Mouse (Mus musculus) midbrain, embryonic 14.5 days (tissue): ENCODE results near the gene Gm36864. TPM values are rescaled to one million over a fixed set of nuclear protein-coding genes. Genes with fewer than 3 reads are reported as not detected.
A peak's percentile ranks its signal among the peaks of the same experiment; 100 is the strongest.
"Not testable (repeated sequence)": the region's sequence is repeated elsewhere in the genome, so short reads cannot be mapped to it uniquely, and the experiment has no call there.

Source experiments
- ATAC-seq: fragments of 200-750 bp; cut with Nextera tagmentation; 2 replicates; pipeline ENCODE4 v1.8.0; 2017; ENCODE audit warnings: moderate number of reproducible peaks, moderate library complexity; ENCODE audit not compliant: low FRiP score, low TSS enrichment
- DNase-seq: peaks from one replicate; pipeline ENCODE4 v3.0.0-alpha.2; 2015
- H3K27ac ChIP-seq: fragments of 300-500 bp; sonication (generic); replicated peaks from 2 replicates; pipeline ENCODE4 v1.5.1; 2014; ENCODE audit warnings: mild to moderate bottlenecking, low read depth, low read length, moderate library complexity
- H3K27me3 ChIP-seq: fragments of 300-500 bp; sonication (generic); 2 replicates; pipeline ENCODE4 v1.6.1; 2014; ENCODE audit warnings: low read length, control low read depth, mixed read lengths; ENCODE audit not compliant: control insufficient read depth, insufficient read depth
- H3K36me3 ChIP-seq: fragments of 300-500 bp; sonication (generic); 2 replicates; pipeline ENCODE4 v1.6.1; 2014; ENCODE audit warnings: low read length, control low read depth; ENCODE audit not compliant: control insufficient read depth, insufficient read depth
- H3K4me1 ChIP-seq: fragments of 300-500 bp; sonication (generic); 2 replicates; pipeline ENCODE4 v1.6.1; 2014; ENCODE audit warnings: mild to moderate bottlenecking, antibody characterized with exemption, low read length, control low read depth; ENCODE audit not compliant: control insufficient read depth, insufficient read depth
- H3K4me2 ChIP-seq: fragments of 300-500 bp; sonication (generic); 2 replicates; pipeline ENCODE4 v1.6.1; 2014; ENCODE audit warnings: mild to moderate bottlenecking, low read length, moderate library complexity
- H3K4me3 ChIP-seq: fragments of 300-500 bp; sonication (generic); replicated peaks from 2 replicates; pipeline ENCODE4 v1.5.1; 2014; ENCODE audit warnings: low read depth, low read length
- H3K9ac ChIP-seq: fragments of 300-500 bp; sonication (generic); replicated peaks from 2 replicates; pipeline ENCODE4 v1.6.1; 2014; ENCODE audit warnings: mild to moderate bottlenecking, low read length, moderate library complexity
- H3K9me3 ChIP-seq: fragments of 300-500 bp; sonication (generic); 2 replicates; pipeline ENCODE4 v1.6.1; 2016; ENCODE audit warnings: low read length, control low read depth, mixed read lengths; ENCODE audit not compliant: control insufficient read depth
- WGBS: fragments of 180-500 bp; shearing (Covaris S2); extraction: QIAGEN DNeasy Blood & Tissue Kit; methylation state at CpG from one replicate; pipeline ENCODE4 v1.1.7; 2014; 5-methylcytosine and 5-hydroxymethylcytosine counted together
- polyA plus RNA-seq: library from polyadenylated mRNA; unstranded; fragments of >200 nt; fragmentation: Nextera tagmentation; extraction: Ambion mirVana; gene quantifications from 2 replicates; pipeline ENCODE4 v1.2.1, GENCODE M21; 2014

Gm36864 gene
- polyA plus RNA-seq, 1 experiment from 2014 or later = not detected

DNA sequence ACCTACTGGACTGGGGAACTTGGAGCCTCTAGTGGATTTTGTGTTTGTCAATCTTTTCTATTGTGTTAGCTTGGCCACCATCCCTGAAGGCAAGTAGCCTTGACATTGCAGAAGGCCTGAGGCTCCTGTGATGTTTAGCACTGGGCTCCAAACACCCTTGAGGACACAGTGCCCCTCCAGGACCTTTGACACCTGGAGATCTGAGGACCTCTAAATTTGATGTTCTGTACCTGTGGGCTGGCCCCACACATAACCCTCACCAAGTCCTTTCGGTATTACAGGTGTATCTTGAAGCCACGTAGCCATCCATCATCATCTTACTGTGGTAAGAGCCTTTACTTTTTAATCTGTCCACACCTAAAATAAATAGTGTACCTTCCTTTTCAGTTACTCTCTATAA is 12.0 kb downstream of the Gm36864 start:
- DNase-seq = no peak
- 93% methylated on average over 2 of the region's 2 CpGs for WGBS

DNA sequence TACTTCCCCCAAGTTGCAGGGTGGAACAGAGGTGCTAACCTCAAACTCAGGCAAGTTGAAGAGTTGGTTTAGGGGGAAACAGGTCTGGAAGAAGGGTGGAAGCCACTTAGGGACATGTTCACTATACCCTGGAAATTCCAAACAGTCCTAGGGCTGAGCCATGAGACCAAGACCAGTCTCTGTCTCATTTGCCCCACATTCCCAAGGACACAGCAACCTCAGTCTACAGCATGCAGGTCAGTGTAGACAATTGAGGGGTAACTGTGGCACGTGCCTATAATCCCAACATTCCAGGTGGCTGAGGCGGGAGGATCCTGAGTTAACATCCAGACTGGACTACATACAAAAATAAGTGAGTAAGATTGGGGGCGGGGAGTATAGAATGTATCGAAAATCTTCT is 13.3 kb downstream of the Gm36864 start:
- H3K36me3 ChIP-seq = peaks cover 52% of the 10 kb centered on the region
- H3K9ac ChIP-seq = no peak overlapping the region
- no peak overlapping the region for H3K4me2 ChIP-seq
- peaks cover 13% of the 10 kb centered on the region for H3K4me1 ChIP-seq
- 91% methylated on average over 4 of the region's 4 CpGs for WGBS
- ATAC-seq (no peak), DNase-seq (no peak)
- no peak overlapping the region for H3K4me3 ChIP-seq
- no peaks in the 10 kb centered on the region for H3K9me3 ChIP-seq
- no peak overlapping the region for H3K27ac ChIP-seq
- H3K27me3 ChIP-seq = no peaks in the 10 kb centered on the region

More for the DNA sequence above, 12.0 kb downstream of the Gm36864 start:
- Histone ChIP-seq H3K9me3 (no peaks in the 10 kb centered on the region), H3K27ac (no peak overlapping the region), H3K4me3 (peak overlapping the region; percentile 91), H3K4me2 (peak overlapping the region; percentile 79), H3K36me3 (peaks cover 41% of the 10 kb centered on the region), H3K9ac (peak overlapping the region; percentile 94; the same call in 1 of the 2 replicates), H3K27me3 (no peaks in the 10 kb centered on the region), H3K4me1 (peaks cover 13% of the 10 kb centered on the region)
- ATAC-seq = no peak

DNA sequence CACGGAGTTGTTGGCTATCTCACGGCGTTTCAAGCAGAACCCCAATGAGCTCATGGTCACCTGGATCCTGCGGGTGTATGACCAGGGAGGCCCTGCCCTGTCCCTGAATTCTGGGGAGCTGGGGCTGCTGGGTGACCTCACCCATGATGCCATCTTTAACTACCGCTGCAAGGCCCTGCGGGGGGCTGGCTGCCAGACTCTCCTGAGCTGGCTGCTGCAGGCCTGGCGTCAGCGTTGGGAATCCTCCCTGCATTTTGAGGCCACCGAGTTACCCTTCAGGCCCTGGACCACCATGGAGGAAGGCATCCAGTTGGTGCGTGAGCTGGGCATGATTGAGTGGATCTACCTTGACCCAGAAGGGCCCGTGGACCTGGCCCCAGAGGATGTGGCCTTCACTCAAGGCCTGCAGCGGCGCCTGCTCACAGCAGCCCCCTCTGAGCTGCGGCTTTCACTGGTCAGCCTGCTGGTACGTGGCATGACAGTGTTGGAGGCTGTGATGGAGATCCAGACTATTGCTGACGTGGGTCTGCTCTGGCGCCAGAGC is 14.8 kb downstream of the Gm36864 start:
- H3K27me3 ChIP-seq, H3K9ac ChIP-seq, H3K4me3 ChIP-seq, H3K4me1 ChIP-seq, ATAC-seq, H3K4me2 ChIP-seq, H3K9me3 ChIP-seq, H3K27ac ChIP-seq, DNase-seq: not testable (repeated sequence)
- peaks cover 52% of the 10 kb centered on the region for H3K36me3 ChIP-seq
- WGBS = 91% methylated on average over 17 of the region's 17 CpGs

GRCm38 (mm10) chr7:44253023-44253616 is 17.1 kb downstream of the Gm36864 start:
- no peak overlapping the region for H3K4me2 ChIP-seq
- 71% methylated on average over 15 of the region's 15 CpGs for WGBS
- H3K27ac ChIP-seq = no peak overlapping the region
- H3K36me3 ChIP-seq = peaks cover 52% of the 10 kb centered on the region
- no peaks in the 10 kb centered on the region for H3K9me3 ChIP-seq
- no peak overlapping the region for H3K9ac ChIP-seq
- DNase-seq (no peak), ATAC-seq (no peak)
- H3K27me3 ChIP-seq = no peaks in the 10 kb centered on the region
- no peak overlapping the region for H3K4me3 ChIP-seq
- 0 out of 2 replicates have a peak, but pooled peaks cover 3% of the 10 kb centered on the region for H3K4me1 ChIP-seq

DNA sequence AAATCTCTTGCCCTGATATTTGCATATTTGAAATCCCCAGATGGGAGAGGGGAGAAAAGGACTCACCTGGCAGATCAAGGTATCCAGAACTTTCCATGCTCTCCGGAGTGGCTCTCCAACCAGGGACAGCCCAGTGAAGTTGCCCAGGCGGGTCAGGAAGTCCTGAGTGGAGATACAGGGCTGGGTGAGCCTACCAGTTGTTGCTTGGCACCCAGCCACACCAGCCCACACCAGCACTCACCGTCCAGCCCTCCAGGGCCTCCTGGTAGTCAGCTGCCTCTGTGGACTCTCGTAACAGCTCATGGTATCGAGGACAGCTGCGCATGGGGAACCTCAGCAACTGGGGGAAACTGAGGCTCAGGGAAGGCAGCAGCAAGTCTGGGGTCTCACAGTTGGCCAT is 19.0 kb downstream of the Gm36864 start:
- no peak overlapping the region for H3K27ac ChIP-seq
- no peaks in the 10 kb centered on the region for H3K9me3 ChIP-seq
- H3K36me3 ChIP-seq = peaks cover 38% of the 10 kb centered on the region
- ATAC-seq (no peak), DNase-seq (no peak)
- H3K4me3 ChIP-seq = no peak overlapping the region
- WGBS = 88% methylated on average over 6 of the region's 6 CpGs
- H3K4me2 ChIP-seq = no peak overlapping the region
- no peak overlapping the region for H3K9ac ChIP-seq
- H3K27me3 ChIP-seq = no peaks in the 10 kb centered on the region
- no peaks in the 10 kb centered on the region for H3K4me1 ChIP-seq

- Histone ChIP-seq H3K27me3 (no peaks in the 10 kb centered on the region), H3K4me3 (no peak within 1 kb of the TSS), H3K9ac (no peak within 1 kb of the TSS), H3K4me1 (no peaks in the 10 kb centered on the region), H3K9me3 (no peaks in the 10 kb centered on the region), H3K27ac (no peak within 1 kb of the TSS), H3K4me2 (no peak within 1 kb of the TSS), H3K36me3 (peaks cover 18% of the 10 kb centered on the region)
- 0 out of 2 replicates have a peak, but pooled peaks have one; percentile 18 for ATAC-seq
- no peak for DNase-seq
- 80% methylated on average over 4 of the region's 4 CpGs for WGBS
These were observed 21.3 kb downstream of the Gm36864 start, which contains the start of gene Acp4 for GRCm38 (mm10) chr7:44257278-44257677. Acp4 (minus strand) TSS chr7:44257378.

DNA sequence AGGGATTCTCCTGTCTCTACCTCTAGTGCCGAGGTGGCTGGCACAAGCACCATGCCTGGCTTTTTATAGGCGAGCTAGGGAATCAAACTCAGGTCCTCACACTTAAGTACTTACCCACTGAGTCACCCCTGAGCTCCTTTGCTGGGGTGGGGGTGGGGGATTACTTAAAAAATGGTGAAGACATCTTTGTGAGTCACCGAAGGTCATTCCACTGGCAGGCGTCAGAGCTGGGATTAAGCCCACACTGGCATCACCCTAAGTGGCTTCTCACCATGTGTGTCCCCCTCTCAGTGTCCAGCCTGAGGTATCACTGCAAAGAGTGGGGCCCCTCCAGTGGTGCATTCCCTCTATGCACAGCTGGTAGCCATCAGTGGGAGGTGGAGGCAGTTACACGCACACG is 24.4 kb downstream of the Gm36864 start:
- Histone ChIP-seq H3K36me3 (no peaks in the 10 kb centered on the region), H3K4me3 (no peak overlapping the region), H3K4me2 (no peak overlapping the region), H3K4me1 (peaks cover 6% of the 10 kb centered on the region; the same call in 1 of the 2 replicates), H3K27me3 (no peaks in the 10 kb centered on the region), H3K9me3 (no peaks in the 10 kb centered on the region), H3K9ac (no peak overlapping the region), H3K27ac (no peak overlapping the region)
- no peak for ATAC-seq
- no peak for DNase-seq
- WGBS = 68% methylated on average over 6 of the region's 6 CpGs

- DNase-seq (no peak), ATAC-seq (no peak)
- WGBS = 42% methylated on average over 5 of the region's 5 CpGs
- H3K9ac ChIP-seq = no peak within 1 kb of the TSS
- no peak within 1 kb of the TSS for H3K4me3 ChIP-seq
- no peak within 1 kb of the TSS for H3K27ac ChIP-seq
- no peak within 1 kb of the TSS for H3K4me2 ChIP-seq
- no peaks in the 10 kb centered on the region for H3K27me3 ChIP-seq
- H3K4me1 ChIP-seq = peaks cover 6% of the 10 kb centered on the region; the same call in 1 of the 2 replicates
- H3K36me3 ChIP-seq = no peaks in the 10 kb centered on the region
- no peaks in the 10 kb centered on the region for H3K9me3 ChIP-seq
These were observed 25.2 kb downstream of the Gm36864 start, which contains the start of gene Gm15517 for GRCm38 (mm10) chr7:44261147-44261546. Gm15517 (plus strand) TSS chr7:44261447.
